Comparison of ENCODE assay signal across 8 mouse cellular contexts in the genomic region with DNA sequence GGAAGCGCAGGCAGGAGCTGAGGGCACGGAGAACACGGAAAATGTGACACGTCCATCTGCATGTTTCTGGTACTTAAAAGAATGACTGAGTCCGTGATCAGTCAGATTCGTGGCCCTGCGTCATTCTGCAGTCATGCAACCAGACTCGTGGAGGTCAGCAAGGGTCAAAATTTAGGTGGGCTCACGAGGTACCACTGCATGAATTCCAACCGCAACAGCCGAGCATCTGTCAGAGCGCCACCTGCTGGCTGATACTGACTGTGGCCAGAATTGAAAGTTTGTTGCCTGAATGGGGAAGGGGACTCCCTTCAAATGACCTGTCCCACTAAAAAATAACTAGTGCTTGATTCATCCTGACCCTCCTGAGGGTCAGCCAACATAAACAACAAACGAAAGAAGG. TPM values are rescaled to one million over a fixed set of nuclear protein-coding genes. Genes with fewer than 3 reads are reported as not detected.
A peak's percentile ranks its signal among the peaks of the same experiment; 100 is the strongest.
DNase-seq lines count a peak whose midpoint lies in the region; ATAC-seq and TF ChIP-seq lines count a peak whose summit lies in the region.

No protein-coding gene starts in this region.

- no peak for ATAC-seq in intestine, embryonic 15.5 days

- H3K36me3 ChIP-seq in intestine, embryonic 15.5 days = no peaks in the 10 kb centered on the region

- H3K4me3 ChIP-seq in lung, adult 2 months (replicated peaks; ENCODE audit: extremely low read depth, low read depth, low read length) = no peak overlapping the region
- no peak overlapping the region for H3K4me3 ChIP-seq in intestine, embryonic 15.5 days (replicated peaks)

- 17% methylated on average over 13 of the region's 13 CpGs for WGBS in lung, adult 2 months
- 16% methylated on average over 13 of the region's 13 CpGs for WGBS in intestine, embryonic 15.5 days

- H3K4me1 ChIP-seq in lung, adult 2 months (ENCODE audit: control insufficient read depth, insufficient read depth, low read length) = no peaks in the 10 kb centered on the region; the same call in 1 of the 2 replicates
- peaks cover 13% of the 10 kb centered on the region for H3K4me1 ChIP-seq in intestine, embryonic 15.5 days (replicated peaks)

- DNase-seq in adrenal gland, adult (ENCODE audit: inconsistent age in 2 of 2, low spot score in 1 of 2) = peak; percentile 55 to 81
- DNase-seq in adrenal gland, adult 8-10 months = no peak
- DNase-seq in lung, adult 2 months = peak; percentile 58
- no peak for DNase-seq in lung, adult 18-20 months
- DNase-seq in embryo, embryonic 10.5 days (ENCODE audit: low spot score) = peak; percentile 83
- peak; percentile 26 for DNase-seq in lung, postnatal 25 days (ENCODE audit: low spot score)
- DNase-seq in spleen, postnatal 10 days (ENCODE audit: low spot score in 2 of 2) = peak; percentile 40 to 73

- H3K27me3 ChIP-seq in intestine, embryonic 15.5 days (replicated peaks) = no peaks in the 10 kb centered on the region

- TF ChIP-seq CTCF in lung, adult 2 months (IDR thresholded peaks at IDR 0.05; ENCODE audit: insufficient read depth, low read length) = peak; percentile 90

- no peaks in the 10 kb centered on the region for H3K9me3 ChIP-seq in intestine, embryonic 15.5 days

- no peak overlapping the region for H3K9ac ChIP-seq in intestine, embryonic 15.5 days

- peak overlapping the region; percentile 54; the same call in 1 of the 2 replicates for H3K27ac ChIP-seq in intestine, embryonic 15.5 days

- H3K4me2 ChIP-seq in intestine, embryonic 15.5 days (replicated peaks) = peak overlapping the region; percentile 28; the same call in 1 of the 2 replicates

- no peak for TF ChIP-seq POLR2A in lung, adult 2 months (IDR thresholded peaks at IDR 0.05; ENCODE audit: borderline replicate concordance, extremely low read depth, low read depth, low read length)

RNA-seq across cellular contexts. Expression of a gene that starts 30.2 kb away (rescaled TPM):
- total RNA-seq in adrenal gland, adult 8-10 months (2022) = 10 to 100 TPM in 2 of 4 experiments, 1 to 10 TPM in 2; 1.1 to 14.5 (median 6.0) TPM
- polyA plus RNA-seq in lung, adult 2 months (2012; rRNA removed) = 21.3 and 23.1 TPM in 2 replicates
- 0.82 and 0.94 TPM in 2 replicates for polyA plus RNA-seq in intestine, embryonic 15.5 days (2015; fragmentation: Nextera tagmentation; extraction: Ambion mirVana)

RNA-seq across cellular contexts. Expression of a gene that starts 48.6 kb away (rescaled TPM):
- total RNA-seq in adrenal gland, adult 8-10 months (2022) = 10 to 100 TPM in 1 of 4 experiments, 1 to 10 TPM in 3; 3.1 to 10.6 (median 6.3) TPM
- 3.4 and 4.5 TPM in 2 replicates for polyA plus RNA-seq in lung, adult 2 months (2012; rRNA removed)
- polyA plus RNA-seq in intestine, embryonic 15.5 days (2015; fragmentation: Nextera tagmentation; extraction: Ambion mirVana) = 1.6 and 1.7 TPM in 2 replicates

Comparison
In these comparisons a context has a peak if more than half of its experiments do, and no peak if none do; other contexts are left out.
1. DNase-seq: peak in adrenal gland, adult (2 of 2), lung, adult 2 months (single experiment), embryo, embryonic 10.5 days (single experiment), lung, postnatal 25 days (single experiment) and spleen, postnatal 10 days (2 of 2); none in adrenal gland, adult 8-10 months (single experiment) and lung, adult 18-20 months (0 of 2).
2. RNA of a gene that starts 30.2 kb away (polyA plus RNA-seq): 21.3 to 23.1 TPM in lung, adult 2 months; 0.82 to 0.94 TPM in intestine, embryonic 15.5 days; every median in the first group is over 10 times any median in the second.